Mouse (Mus musculus) embryo, embryonic 10 days (tissue): ENCODE measurements around the gene Cacna1h.

Experiments used
- DNase-seq: peaks from one replicate; pipeline ENCODE4 v3.0.0-alpha.2; 2015; ENCODE audit warnings: low spot score

Cacna1h gene

GRCm38 (mm10) chr17:25445841-25446240 is 12.3 kb upstream of the Cacna1h start:
- no peak for DNase-seq

GRCm38 (mm10) chr17:25445074-25445473 is 11.5 kb upstream of the Cacna1h start:
- no peak for DNase-seq

- no peak for DNase-seq
Measured at GRCm38 (mm10) chr17:25442889-25443288, 9.3 kb upstream of the Cacna1h start.

GRCm38 (mm10) chr17:25441417-25441816 is 7.8 kb upstream of the Cacna1h start:
- DNase-seq, result no peak

- no peak for DNase-seq
Measured at GRCm38 (mm10) chr17:25433223-25433616, 363 bp downstream of the Cacna1h start.

- DNase-seq, result peak; percentile 28
Measured at GRCm38 (mm10) chr17:25432433-25433181, 976 bp downstream of the Cacna1h start.

GRCm38 (mm10) chr17:25430534-25430933 is 3.0 kb downstream of the Cacna1h start:
- DNase-seq, result no peak

- DNase-seq, result no peak
Measured at GRCm38 (mm10) chr17:25429886-25430285, 3.7 kb downstream of the Cacna1h start.

GRCm38 (mm10) chr17:25429240-25429639 is 4.3 kb downstream of the Cacna1h start:
- no peak for DNase-seq

GRCm38 (mm10) chr17:25427441-25427840 is 6.1 kb downstream of the Cacna1h start:
- DNase-seq, result peak; percentile 61

GRCm38 (mm10) chr17:25425996-25426395 is 7.6 kb downstream of the Cacna1h start:
- DNase-seq, result no peak

GRCm38 (mm10) chr17:25424526-25425080 is 9.0 kb downstream of the Cacna1h start:
- no peak for DNase-seq

- no peak for DNase-seq
Measured at GRCm38 (mm10) chr17:25420998-25421397, 12.6 kb downstream of the Cacna1h start.

GRCm38 (mm10) chr17:25418926-25419325 is 14.7 kb downstream of the Cacna1h start:
- peak; percentile 67 for DNase-seq

GRCm38 (mm10) chr17:25417990-25418389 is 15.6 kb downstream of the Cacna1h start:
- DNase-seq, result no peak

GRCm38 (mm10) chr17:25416219-25416618 is 17.4 kb downstream of the Cacna1h start:
- no peak for DNase-seq

- DNase-seq, result peak; percentile 57
Measured at GRCm38 (mm10) chr17:25415421-25415913, 18.1 kb downstream of the Cacna1h start.

GRCm38 (mm10) chr17:25414917-25415316 is 18.7 kb downstream of the Cacna1h start:
- no peak for DNase-seq

GRCm38 (mm10) chr17:25414209-25414608 is 19.4 kb downstream of the Cacna1h start:
- DNase-seq, result no peak

GRCm38 (mm10) chr17:25411251-25411650 is 22.3 kb downstream of the Cacna1h start:
- no peak for DNase-seq

- DNase-seq, result no peak
Measured at GRCm38 (mm10) chr17:25410786-25411185, 22.8 kb downstream of the Cacna1h start.

- DNase-seq, result no peak
Measured at GRCm38 (mm10) chr17:25410180-25410579, 23.4 kb downstream of the Cacna1h start.

- no peak for DNase-seq
Measured at GRCm38 (mm10) chr17:25409621-25410020, 24.0 kb downstream of the Cacna1h start.
